Mouse (Mus musculus): ENCODE data around the gene Ilf3. TPM values are rescaled to one million over a fixed set of nuclear protein-coding genes. Genes with fewer than 3 reads are reported as not detected.

Gene Ilf3
- polyA plus RNA-seq, 1 experiment: 157 TPM

GRCm38 (mm10) chr9:21444574-21444973, 76.9 kb downstream of the Ilf3 start:
- Histone ChIP-seq H3K27ac (ENCODE audit: control insufficient read depth, insufficient read depth, low read length) (no peak overlapping the region), H3K4me1 (replicated peaks; ENCODE audit: control insufficient read depth, insufficient read depth, low read length) (peaks cover 47% of the 10 kb centered on the region), H3K36me3 (ENCODE audit: control insufficient read depth, insufficient read depth, low read length) (peaks cover 7% of the 10 kb centered on the region), H3K27me3 (ENCODE audit: control insufficient read depth, insufficient read depth, low read length) (no peaks in the 10 kb centered on the region), H3K4me3 (ENCODE audit: control insufficient read depth, insufficient read depth, low read length) (no peak overlapping the region)
- DNase-seq: no peak
- TF ChIP-seq POLR2A (IDR thresholded peaks at IDR 0.05; ENCODE audit: control insufficient read depth, extremely low read depth, insufficient read depth, low read length, poor library complexity) (no peak), CTCF (IDR thresholded peaks at IDR 0.05; ENCODE audit: borderline replicate concordance, control insufficient read depth, extremely low read depth, insufficient read depth, low read length, poor library complexity) (no peak)
- 94% methylated on average over 4 of the region's 4 CpGs for WGBS

GRCm38 (mm10) chr9:21445081-21445744, 77.5 kb downstream of the Ilf3 start:
- H3K4me3 ChIP-seq (ENCODE audit: control insufficient read depth, insufficient read depth, low read length): no peak overlapping the region
- peaks cover 47% of the 10 kb centered on the region for H3K4me1 ChIP-seq (replicated peaks; ENCODE audit: control insufficient read depth, insufficient read depth, low read length)
- WGBS: 96% methylated on average over 6 of the region's 6 CpGs

GRCm38 (mm10) chr9:21447778-21448177, 80.1 kb downstream of the Ilf3 start:
- WGBS: 43% methylated on average over 2 of the region's 2 CpGs
- Histone ChIP-seq H3K4me3 (ENCODE audit: control insufficient read depth, insufficient read depth, low read length) (no peak overlapping the region), H3K4me1 (replicated peaks; ENCODE audit: control insufficient read depth, insufficient read depth, low read length) (peaks cover 60% of the 10 kb centered on the region), H3K27ac (ENCODE audit: control insufficient read depth, insufficient read depth, low read length) (peak overlapping the region; percentile 35), H3K36me3 (ENCODE audit: control insufficient read depth, insufficient read depth, low read length) (peaks cover 7% of the 10 kb centered on the region), H3K27me3 (ENCODE audit: control insufficient read depth, insufficient read depth, low read length) (no peaks in the 10 kb centered on the region)
- DNase-seq: no peak
- TF ChIP-seq CTCF (IDR thresholded peaks at IDR 0.05; ENCODE audit: borderline replicate concordance, control insufficient read depth, extremely low read depth, insufficient read depth, low read length, poor library complexity) (no peak), POLR2A (IDR thresholded peaks at IDR 0.05; ENCODE audit: control insufficient read depth, extremely low read depth, insufficient read depth, low read length, poor library complexity) (no peak)

More at GRCm38 (mm10) chr9:21445081-21445744, 77.5 kb downstream of the Ilf3 start:
- Histone ChIP-seq H3K27ac (ENCODE audit: control insufficient read depth, insufficient read depth, low read length) (no peak overlapping the region), H3K36me3 (ENCODE audit: control insufficient read depth, insufficient read depth, low read length) (peaks cover 7% of the 10 kb centered on the region), H3K27me3 (ENCODE audit: control insufficient read depth, insufficient read depth, low read length) (no peaks in the 10 kb centered on the region)
- TF ChIP-seq POLR2A (IDR thresholded peaks at IDR 0.05; ENCODE audit: control insufficient read depth, extremely low read depth, insufficient read depth, low read length, poor library complexity): no peak
- TF ChIP-seq CTCF (IDR thresholded peaks at IDR 0.05; ENCODE audit: borderline replicate concordance, control insufficient read depth, extremely low read depth, insufficient read depth, low read length, poor library complexity): no peak
- DNase-seq: no peak

- Histone ChIP-seq H3K36me3 (ENCODE audit: control insufficient read depth, insufficient read depth, low read length) (peaks cover 7% of the 10 kb centered on the region), H3K4me1 (replicated peaks; ENCODE audit: control insufficient read depth, insufficient read depth, low read length) (peaks cover 69% of the 10 kb centered on the region), H3K4me3 (ENCODE audit: control insufficient read depth, insufficient read depth, low read length) (no peak overlapping the region), H3K27ac (ENCODE audit: control insufficient read depth, insufficient read depth, low read length) (peak overlapping the region; percentile 65), H3K27me3 (ENCODE audit: control insufficient read depth, insufficient read depth, low read length) (no peaks in the 10 kb centered on the region)
- 9% methylated on average over 2 of the region's 2 CpGs for WGBS
- peak; percentile 30 for DNase-seq
- TF ChIP-seq CTCF (IDR thresholded peaks at IDR 0.05; ENCODE audit: borderline replicate concordance, control insufficient read depth, extremely low read depth, insufficient read depth, low read length, poor library complexity): no peak
- no peak for TF ChIP-seq POLR2A (IDR thresholded peaks at IDR 0.05; ENCODE audit: control insufficient read depth, extremely low read depth, insufficient read depth, low read length, poor library complexity)
Measured at GRCm38 (mm10) chr9:21449710-21450109, 82.0 kb downstream of the Ilf3 start.

GRCm38 (mm10) chr9:21450270-21450669, 82.6 kb downstream of the Ilf3 start:
- 57% methylated on average over 3 of the region's 3 CpGs for WGBS
- Histone ChIP-seq H3K36me3 (ENCODE audit: control insufficient read depth, insufficient read depth, low read length) (peaks cover 3% of the 10 kb centered on the region), H3K4me1 (replicated peaks; ENCODE audit: control insufficient read depth, insufficient read depth, low read length) (peaks cover 73% of the 10 kb centered on the region), H3K4me3 (ENCODE audit: control insufficient read depth, insufficient read depth, low read length) (no peak overlapping the region), H3K27ac (ENCODE audit: control insufficient read depth, insufficient read depth, low read length) (peak overlapping the region; percentile 65), H3K27me3 (ENCODE audit: control insufficient read depth, insufficient read depth, low read length) (no peaks in the 10 kb centered on the region)
- TF ChIP-seq POLR2A (IDR thresholded peaks at IDR 0.05; ENCODE audit: control insufficient read depth, extremely low read depth, insufficient read depth, low read length, poor library complexity) (no peak), CTCF (IDR thresholded peaks at IDR 0.05; ENCODE audit: borderline replicate concordance, control insufficient read depth, extremely low read depth, insufficient read depth, low read length, poor library complexity) (no peak)
- no peak for DNase-seq

GRCm38 (mm10) chr9:21451391-21451790, 83.7 kb downstream of the Ilf3 start:
- H3K27ac ChIP-seq (ENCODE audit: control insufficient read depth, insufficient read depth, low read length): no peak overlapping the region
- TF ChIP-seq POLR2A (IDR thresholded peaks at IDR 0.05; ENCODE audit: control insufficient read depth, extremely low read depth, insufficient read depth, low read length, poor library complexity): no peak
- TF ChIP-seq CTCF (IDR thresholded peaks at IDR 0.05; ENCODE audit: borderline replicate concordance, control insufficient read depth, extremely low read depth, insufficient read depth, low read length, poor library complexity): no peak
- 75% methylated on average over 8 of the region's 8 CpGs for WGBS

More at GRCm38 (mm10) chr9:21451391-21451790, 83.7 kb downstream of the Ilf3 start:
- DNase-seq: no peak
- Histone ChIP-seq H3K4me1 (replicated peaks; ENCODE audit: control insufficient read depth, insufficient read depth, low read length) (peaks cover 78% of the 10 kb centered on the region), H3K36me3 (ENCODE audit: control insufficient read depth, insufficient read depth, low read length) (no peaks in the 10 kb centered on the region), H3K4me3 (ENCODE audit: control insufficient read depth, insufficient read depth, low read length) (no peak overlapping the region), H3K27me3 (ENCODE audit: control insufficient read depth, insufficient read depth, low read length) (no peaks in the 10 kb centered on the region)

Measured in thymus, adult 2 months (tissue).